ENCODE assay signal across 12 mouse cellular contexts in the genomic region with DNA sequence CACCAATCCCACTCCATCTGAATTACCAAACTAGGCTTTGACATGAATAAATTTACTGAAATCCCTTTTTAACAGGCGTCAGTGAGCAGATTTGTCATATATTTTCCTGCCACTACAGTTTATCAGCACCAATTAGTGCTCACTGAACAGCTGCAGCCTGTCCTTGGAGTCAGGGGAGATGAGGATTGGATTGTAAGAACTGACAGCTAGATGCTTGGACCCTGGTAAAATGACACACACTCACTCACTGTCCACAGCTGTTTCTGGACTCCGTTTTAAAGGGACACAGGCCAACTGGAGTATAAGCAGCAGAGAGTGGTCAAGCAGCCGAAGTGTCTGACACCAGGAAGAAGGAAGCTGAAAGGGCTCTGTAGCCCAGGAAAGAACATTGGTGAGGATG. TPM values are rescaled to one million over a fixed set of nuclear protein-coding genes. Genes with fewer than 3 reads are reported as not detected.
A peak's percentile ranks its signal among the peaks of the same experiment; 100 is the strongest.
DNase-seq lines count a peak whose midpoint lies in the region; ATAC-seq lines count a peak whose summit lies in the region.
"Had no signal": no experiment of that assay in that cellular context is flagged by ENCODE, and none has a peak within 500 bp of the region (broad histone marks: within the 10 kb centered on the region; RNA-seq: fewer than 3 reads in every experiment).

No protein-coding gene starts in this region.

- H3K36me3 ChIP-seq in kidney, embryonic 14.5 days (ENCODE audit: control insufficient read depth, insufficient read depth, low read length): no peaks in the 10 kb centered on the region
- no peaks in the 10 kb centered on the region for H3K36me3 ChIP-seq in heart, embryonic 16.5 days (ENCODE audit: control insufficient read depth, insufficient read depth)
- H3K36me3 ChIP-seq in hindbrain, embryonic 14.5 days (replicated peaks; ENCODE audit: control insufficient read depth, insufficient read depth): no peaks in the 10 kb centered on the region
- no peaks in the 10 kb centered on the region for H3K36me3 ChIP-seq in midbrain, embryonic 14.5 days (ENCODE audit: control insufficient read depth, insufficient read depth, low read length)
- H3K36me3 ChIP-seq: embryonic facial prominence, embryonic 15.5 days had no signal

- peak; percentile 72 for ATAC-seq in kidney, embryonic 14.5 days (ENCODE audit: low FRiP score, low TSS enrichment)
- ATAC-seq in heart, embryonic 16.5 days (replicated peaks; ENCODE audit: extremely low read depth, insufficient read depth, low FRiP score): 0 out of 2 replicates have a peak, but pooled peaks have one; percentile 45
- peak; percentile 64 for ATAC-seq in hindbrain, embryonic 14.5 days (ENCODE audit: low FRiP score)
- ATAC-seq in midbrain, embryonic 14.5 days (ENCODE audit: low FRiP score, low TSS enrichment): peak; percentile 57; the same call in 1 of the 2 replicates
- ATAC-seq: inflammation-experienced regulatory T-cells, adult 6 months had no signal

- H3K4me3 ChIP-seq in kidney, embryonic 14.5 days (ENCODE audit: low read length): no peak overlapping the region
- no peak overlapping the region for H3K4me3 ChIP-seq in heart, embryonic 16.5 days (ENCODE audit: low read length)
- H3K4me3 ChIP-seq in hindbrain, embryonic 14.5 days (replicated peaks; ENCODE audit: low read length): no peak overlapping the region
- no peak overlapping the region for H3K4me3 ChIP-seq in midbrain, embryonic 14.5 days (replicated peaks; ENCODE audit: low read depth, low read length)
- H3K4me3 ChIP-seq: embryonic facial prominence, embryonic 15.5 days had no signal

- no peak overlapping the region for H3K4me2 ChIP-seq in kidney, embryonic 14.5 days (replicated peaks; ENCODE audit: low read depth, low read length)
- H3K4me2 ChIP-seq in heart, embryonic 16.5 days (ENCODE audit: low read depth, low read length): no peak overlapping the region
- no peak overlapping the region for H3K4me2 ChIP-seq in hindbrain, embryonic 14.5 days (replicated peaks)
- H3K4me2 ChIP-seq in midbrain, embryonic 14.5 days (ENCODE audit: low read length): no peak overlapping the region
- H3K4me2 ChIP-seq: embryonic facial prominence, embryonic 15.5 days had no signal

- WGBS in kidney, embryonic 14.5 days: 29% methylated on average over 3 of the region's 3 CpGs
- WGBS in heart, embryonic 16.5 days: 34% methylated on average over 3 of the region's 3 CpGs
- 47% methylated on average over 3 of the region's 3 CpGs for WGBS in hindbrain, embryonic 14.5 days
- 50% methylated on average over 3 of the region's 3 CpGs for WGBS in midbrain, embryonic 14.5 days

- no peaks in the 10 kb centered on the region for H3K27me3 ChIP-seq in kidney, embryonic 14.5 days (ENCODE audit: control insufficient read depth, insufficient read depth, low read length)
- H3K27me3 ChIP-seq in heart, embryonic 16.5 days (ENCODE audit: control insufficient read depth, insufficient read depth, low read length): no peaks in the 10 kb centered on the region
- H3K27me3 ChIP-seq in hindbrain, embryonic 14.5 days (ENCODE audit: control insufficient read depth, insufficient read depth, low read length): no peaks in the 10 kb centered on the region
- no peaks in the 10 kb centered on the region for H3K27me3 ChIP-seq in midbrain, embryonic 14.5 days (ENCODE audit: control insufficient read depth, insufficient read depth, low read length)
- H3K27me3 ChIP-seq: embryonic facial prominence, embryonic 15.5 days had no signal

- DNase-seq in kidney, adult 9 months: no peak
- no peak for DNase-seq in hindbrain, embryonic 14.5 days (ENCODE audit: low spot score)
- DNase-seq in midbrain, embryonic 14.5 days: peak; percentile 34
- no peak for DNase-seq in adrenal gland, postnatal 10 days
- DNase-seq in adrenal gland, adult 8-10 months: no peak

- peak overlapping the region; percentile 6; the same call in 1 of the 2 replicates for H3K27ac ChIP-seq in kidney, embryonic 14.5 days (ENCODE audit: low read depth, low read length)
- no peak overlapping the region for H3K27ac ChIP-seq in heart, embryonic 16.5 days (ENCODE audit: low read length)
- H3K27ac ChIP-seq in hindbrain, embryonic 14.5 days: no peak overlapping the region
- peak overlapping the region; percentile 33; the same call in 1 of the 2 replicates for H3K27ac ChIP-seq in midbrain, embryonic 14.5 days (replicated peaks; ENCODE audit: low read depth, low read length)
- H3K27ac ChIP-seq: embryonic facial prominence, embryonic 15.5 days had no signal

- no peak overlapping the region for H3K9ac ChIP-seq in kidney, embryonic 14.5 days (ENCODE audit: low read depth, low read length)
- no peak overlapping the region for H3K9ac ChIP-seq in heart, embryonic 16.5 days (ENCODE audit: low read length)
- H3K9ac ChIP-seq in hindbrain, embryonic 14.5 days: no peak overlapping the region
- H3K9ac ChIP-seq in midbrain, embryonic 14.5 days (replicated peaks; ENCODE audit: low read length): no peak overlapping the region
- H3K9ac ChIP-seq: embryonic facial prominence, embryonic 15.5 days had no signal

- H3K4me1 ChIP-seq in kidney, embryonic 14.5 days (ENCODE audit: control insufficient read depth, insufficient read depth, low read length): peaks cover 3% of the 10 kb centered on the region; the same call in 1 of the 2 replicates
- peaks cover 8% of the 10 kb centered on the region; the same call in 1 of the 2 replicates for H3K4me1 ChIP-seq in heart, embryonic 16.5 days (ENCODE audit: control insufficient read depth, insufficient read depth, low read length)
- no peaks in the 10 kb centered on the region for H3K4me1 ChIP-seq in hindbrain, embryonic 14.5 days (replicated peaks; ENCODE audit: control insufficient read depth, insufficient read depth, low read length)
- no peaks in the 10 kb centered on the region; the same call in 1 of the 2 replicates for H3K4me1 ChIP-seq in midbrain, embryonic 14.5 days (ENCODE audit: control insufficient read depth, insufficient read depth, low read length)
- H3K4me1 ChIP-seq: embryonic facial prominence, embryonic 15.5 days had no signal

- H3K9me3 ChIP-seq in kidney, embryonic 14.5 days (ENCODE audit: control insufficient read depth, low read length): peaks cover 8% of the 10 kb centered on the region; the same call in 1 of the 2 replicates
- no peaks in the 10 kb centered on the region; the same call in 1 of the 2 replicates for H3K9me3 ChIP-seq in heart, embryonic 16.5 days (replicated peaks; ENCODE audit: control insufficient read depth, low read length)
- peaks cover 6% of the 10 kb centered on the region; the same call in 1 of the 2 replicates for H3K9me3 ChIP-seq in hindbrain, embryonic 14.5 days (ENCODE audit: control insufficient read depth, low read length)
- H3K9me3 ChIP-seq in midbrain, embryonic 14.5 days (ENCODE audit: control insufficient read depth, low read length): peaks cover 2% of the 10 kb centered on the region; the same call in 1 of the 2 replicates
- H3K9me3 ChIP-seq: embryonic facial prominence, embryonic 15.5 days had no signal

RNA-seq across cellular contexts. Expression of gene Scp2d1, which starts 53.9 kb away (rescaled TPM):
- not detected in 2 replicates for polyA plus RNA-seq in kidney, embryonic 14.5 days (2014; fragmentation: Nextera tagmentation; extraction: Ambion mirVana)
- not detected in 2 replicates for polyA plus RNA-seq in heart, embryonic 16.5 days (2015; fragmentation: Nextera tagmentation; extraction: Ambion mirVana)
- polyA plus RNA-seq in hindbrain, embryonic 14.5 days (2014; fragmentation: Nextera tagmentation; extraction: Ambion mirVana): not detected in 2 replicates
- not detected in 2 replicates for polyA plus RNA-seq in midbrain, embryonic 14.5 days (2014; fragmentation: Nextera tagmentation; extraction: Ambion mirVana)
- total RNA-seq in adrenal gland, postnatal 10 days (2021): not detected
- total RNA-seq in adrenal gland, adult 8-10 months (2022): not detected
- total RNA-seq: gastrocnemius, adult 8-10 months; megakaryocyte-erythroid progenitor cell, adult 5-6 weeks had no signal
- polyA plus RNA-seq: embryonic facial prominence, embryonic 15.5 days; inflammation-experienced regulatory T-cells, adult 6 months; limb, embryonic 11.5 days had no signal

Comparison
In these comparisons a context has a peak if more than half of its experiments do, and no peak if none do; other contexts are left out.
1. H3K27ac ChIP-seq: peak in kidney, embryonic 14.5 days (single experiment) and midbrain, embryonic 14.5 days (single experiment); none in heart, embryonic 16.5 days (single experiment) and hindbrain, embryonic 14.5 days (single experiment).
2. Peak in every context shown above with its lines, with median percentiles within 50 percentile points of each other: ATAC-seq.